Mouse (Mus musculus) spleen, postnatal 14 days (tissue): ENCODE data around the gene Cdk5rap2.

Source experiments
- DNase-seq, 2 experiments: peaks; one replicate each; pipeline ENCODE4 v3.0.0; 2021 to 2022; ENCODE audit warnings: low spot score in 2 of 2

Cdk5rap2 gene

GRCm38 (mm10) chr4:70260419-70260807, 149.8 kb downstream of the Cdk5rap2 start:
- DNase-seq = no peak

GRCm38 (mm10) chr4:70259726-70260418, 150.4 kb downstream of the Cdk5rap2 start:
- DNase-seq = no peak

GRCm38 (mm10) chr4:70258826-70259225, 151.4 kb downstream of the Cdk5rap2 start:
- no peak for DNase-seq

GRCm38 (mm10) chr4:70258205-70258604, 152.0 kb downstream of the Cdk5rap2 start:
- DNase-seq = no peak

GRCm38 (mm10) chr4:70251782-70252181, 158.5 kb downstream of the Cdk5rap2 start:
- no peak for DNase-seq

- DNase-seq = no peak
Observed at GRCm38 (mm10) chr4:70245706-70246105, 164.5 kb downstream of the Cdk5rap2 start.

GRCm38 (mm10) chr4:70243561-70244120, 166.6 kb downstream of the Cdk5rap2 start:
- DNase-seq = no peak

- DNase-seq = no peak
Observed at GRCm38 (mm10) chr4:70239731-70240130, 170.5 kb downstream of the Cdk5rap2 start.

- no peak for DNase-seq
Observed at GRCm38 (mm10) chr4:70238862-70239261, 171.4 kb downstream of the Cdk5rap2 start.

GRCm38 (mm10) chr4:70232383-70232782, 177.9 kb downstream of the Cdk5rap2 start:
- no peak for DNase-seq

GRCm38 (mm10) chr4:70229874-70230273, 180.4 kb downstream of the Cdk5rap2 start:
- no peak for DNase-seq

GRCm38 (mm10) chr4:70228350-70228749, 181.9 kb downstream of the Cdk5rap2 start:
- DNase-seq = no peak

GRCm38 (mm10) chr4:70227667-70228066, 182.6 kb downstream of the Cdk5rap2 start:
- no peak for DNase-seq

GRCm38 (mm10) chr4:70224503-70224902, 185.7 kb downstream of the Cdk5rap2 start:
- DNase-seq = no peak

GRCm38 (mm10) chr4:70221878-70222277, 188.4 kb downstream of the Cdk5rap2 start:
- DNase-seq = no peak

GRCm38 (mm10) chr4:70221370-70221769, 188.9 kb downstream of the Cdk5rap2 start:
- DNase-seq = no peak

GRCm38 (mm10) chr4:70220277-70221180, 189.7 kb downstream of the Cdk5rap2 start:
- no peak for DNase-seq

- DNase-seq = no peak
Observed at GRCm38 (mm10) chr4:70219776-70220175, 190.5 kb downstream of the Cdk5rap2 start.

GRCm38 (mm10) chr4:70185971-70186370, 224.3 kb downstream of the Cdk5rap2 start:
- DNase-seq = no peak
